Mouse (Mus musculus) ES-E14 (cell line): ENCODE measurements at regions not wholly inside any gene's neighbourhood (a gene's known extent, or its start where the extent isn't known, plus 50 kb on each side); places are given as distances from the start of the nearest gene placed in this dataset.

Experiments
- CHD2 ChIP-seq: IDR thresholded peaks from 2 replicates; pipeline ENCODE4 v1.6.1; 2014; ENCODE audit warnings: mild to moderate bottlenecking, low read depth, low read length, inconsistent platforms
- MAFK ChIP-seq: IDR thresholded peaks from 2 replicates; pipeline ENCODE4 v1.6.1; 2014; ENCODE audit warnings: mild to moderate bottlenecking, low read depth, low read length, inconsistent platforms; ENCODE audit not compliant: insufficient read depth
- ZC3H11A ChIP-seq: IDR thresholded peaks from 2 replicates; pipeline ENCODE4 v1.6.1; 2012; ENCODE audit warnings: low read depth, mild to moderate bottlenecking, inconsistent platforms, low read length, borderline replicate concordance

DNA sequence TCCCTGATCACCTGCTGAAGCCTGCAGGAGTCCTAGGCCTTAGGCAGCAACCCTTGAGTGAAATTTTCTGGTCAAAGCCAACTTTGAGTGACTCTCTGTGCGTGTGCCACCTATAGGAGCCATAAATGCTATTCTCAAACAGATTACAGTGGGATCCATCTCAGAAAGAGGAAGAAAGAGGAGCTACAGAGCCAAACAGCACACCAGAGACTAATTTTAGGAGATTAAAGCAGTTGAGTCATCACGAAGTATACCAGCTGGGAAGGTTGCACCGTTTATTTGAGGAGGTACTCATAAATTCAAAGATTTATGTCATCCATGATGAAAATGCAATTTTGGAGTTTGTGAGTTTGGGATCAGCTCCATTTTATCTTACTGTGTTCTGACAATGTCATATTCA, 54.3 kb downstream of the Gm9376 start:
- no peak for TF ChIP-seq ZC3H11A
- no peak for TF ChIP-seq MAFK
- no peak for TF ChIP-seq CHD2
